Mouse (Mus musculus): Measurements from ENCODE around the gene Ccdc96.

Gene Ccdc96

DNA sequence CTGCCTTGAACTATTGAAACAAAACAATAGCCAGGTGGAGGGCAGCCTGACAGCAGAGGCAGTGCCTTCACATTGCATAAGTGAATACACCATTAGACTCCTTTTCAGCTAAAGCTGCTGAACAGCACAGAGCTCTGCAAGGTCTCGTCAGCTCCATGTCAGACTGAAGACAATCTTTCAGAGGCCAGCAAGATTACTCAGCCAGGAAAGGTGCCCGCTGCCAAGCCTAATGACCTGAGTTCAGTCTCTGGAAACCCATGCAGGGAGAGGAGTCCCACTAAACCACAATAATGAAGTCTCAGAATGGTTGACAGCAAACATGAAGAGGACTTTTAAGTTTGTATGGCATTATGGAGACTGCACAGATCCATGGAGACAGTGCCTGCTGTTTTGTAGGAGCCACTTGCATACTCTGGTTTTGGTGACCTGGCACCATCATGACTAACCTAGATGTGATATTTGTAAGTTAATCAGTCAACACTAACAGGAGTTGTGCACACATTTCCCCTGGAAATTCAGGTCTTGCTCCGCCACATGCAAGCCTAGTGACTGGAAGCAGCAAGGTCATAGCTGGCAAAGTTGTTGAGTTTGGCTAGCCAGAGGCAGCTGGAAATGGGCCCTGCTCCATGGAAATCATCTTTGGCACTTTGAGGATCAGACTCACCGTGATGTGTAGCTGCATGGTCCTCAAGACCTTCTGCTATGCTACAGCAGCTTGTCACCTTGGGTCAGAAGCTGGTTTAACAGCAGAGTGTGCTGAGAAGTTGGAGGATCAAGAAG is 11.3 kb upstream of the Ccdc96 start:
- in situ Hi-C loops (cut with MboI, MseI): no loop called here

DNA sequence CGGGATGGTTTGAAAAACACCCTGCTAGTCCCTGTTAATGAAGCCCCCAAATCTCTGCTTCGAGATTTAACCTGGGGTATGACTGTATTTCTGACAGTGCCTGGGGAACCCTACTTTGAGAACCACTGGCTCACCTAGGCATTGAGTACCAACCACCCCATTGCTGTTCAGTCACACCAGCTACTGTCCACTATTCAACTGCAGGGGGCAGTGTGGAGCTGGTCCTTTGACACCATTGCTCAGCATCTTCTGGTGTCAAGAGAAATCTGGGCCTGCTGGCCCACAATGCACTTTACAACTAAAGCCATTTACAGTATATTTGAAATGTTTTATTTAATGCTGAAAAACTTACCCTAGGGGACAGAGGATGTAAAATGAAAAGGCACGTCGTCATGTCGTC is 10.1 kb upstream of the Ccdc96 start:
- in situ Hi-C loops (cut with MboI, MseI): no loop called here

DNA sequence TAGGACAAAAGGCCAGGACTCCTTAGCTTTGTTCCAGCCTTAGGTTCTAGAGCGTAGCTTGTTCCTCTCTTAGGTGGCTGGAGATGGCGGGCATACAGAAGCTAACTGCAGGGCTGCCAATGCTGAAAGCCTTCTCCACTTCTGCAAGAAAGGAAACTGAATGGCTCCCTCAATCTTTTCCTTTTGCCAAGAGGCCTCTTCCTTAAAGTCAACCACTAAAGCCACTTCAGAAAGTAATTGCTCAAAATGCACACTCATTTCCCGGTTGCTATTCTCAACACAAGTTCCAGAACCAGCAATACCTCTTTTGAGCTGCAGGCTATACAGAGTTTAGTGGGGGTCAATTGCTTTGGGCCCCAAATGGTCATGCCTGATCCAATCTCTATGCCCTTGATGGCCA is 6.9 kb upstream of the Ccdc96 start:
- in situ Hi-C loops (cut with MboI, MseI): no loop called here

DNA sequence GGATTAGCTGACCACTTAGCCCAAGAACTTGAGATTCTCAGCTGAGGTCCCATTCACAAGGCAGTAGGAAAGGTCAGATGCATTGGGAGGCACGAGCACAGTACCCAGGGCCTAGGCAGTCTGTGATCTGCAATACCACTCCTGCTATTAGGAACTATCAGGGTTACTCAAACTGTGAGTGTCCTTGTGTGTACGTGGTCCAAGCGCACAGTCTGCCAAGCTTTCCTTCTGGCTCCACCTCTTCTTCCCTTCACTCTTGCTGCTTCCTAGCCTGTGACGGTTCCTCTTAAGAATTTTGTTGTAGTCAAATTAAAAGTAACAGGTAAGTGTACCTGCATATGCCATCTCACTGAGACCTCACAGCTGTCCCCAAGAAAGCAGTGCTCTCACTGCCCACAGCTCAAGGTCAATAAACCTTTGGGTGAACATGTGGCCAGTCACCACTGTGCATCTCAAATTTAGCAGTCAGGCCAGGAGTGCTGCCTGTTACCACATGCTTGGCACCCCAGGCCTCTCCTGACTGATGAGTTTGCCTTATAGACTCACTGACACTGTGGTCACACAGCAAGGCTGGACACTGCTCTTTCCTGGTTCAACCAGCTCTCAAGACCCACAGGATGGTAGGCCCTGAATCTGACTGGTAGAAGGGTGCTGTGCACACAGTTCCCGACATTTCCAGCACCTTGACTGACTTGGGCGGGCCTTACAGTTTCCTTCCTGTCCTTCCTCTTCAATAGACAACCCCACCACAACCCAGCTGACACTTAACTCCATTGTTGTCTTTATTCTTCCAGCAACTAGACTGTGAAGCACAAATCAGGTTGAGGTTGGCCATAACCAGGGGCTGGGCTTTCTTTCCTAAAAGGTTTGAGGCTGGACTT is 5.6 kb upstream of the Ccdc96 start:
- in situ Hi-C loops (cut with MboI, MseI): no loop called here

DNA sequence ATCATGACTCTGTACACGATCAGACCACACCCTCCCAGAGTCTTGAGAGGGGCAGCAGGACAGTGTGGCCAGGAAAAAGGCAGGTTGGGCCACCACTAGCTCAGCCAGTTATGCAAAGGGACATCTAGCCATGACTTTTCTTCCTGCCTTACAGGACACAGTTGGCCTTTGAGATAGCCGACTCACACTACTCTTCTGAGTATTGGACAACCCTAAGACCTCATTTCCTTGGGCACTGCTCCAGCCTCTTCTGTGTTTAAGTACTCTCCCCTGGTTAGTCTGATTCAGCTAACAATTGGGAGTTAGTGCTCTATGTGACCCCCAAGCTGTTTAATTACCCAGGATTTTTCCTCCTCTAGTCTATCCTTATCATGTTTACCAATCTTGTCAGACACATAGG is 4.7 kb upstream of the Ccdc96 start:
- in situ Hi-C loops (cut with MboI, MseI): loop anchor here (5.0 kb wide), 1 partner anchor 103 kb away; no protein-coding TSS in a partner anchor

DNA sequence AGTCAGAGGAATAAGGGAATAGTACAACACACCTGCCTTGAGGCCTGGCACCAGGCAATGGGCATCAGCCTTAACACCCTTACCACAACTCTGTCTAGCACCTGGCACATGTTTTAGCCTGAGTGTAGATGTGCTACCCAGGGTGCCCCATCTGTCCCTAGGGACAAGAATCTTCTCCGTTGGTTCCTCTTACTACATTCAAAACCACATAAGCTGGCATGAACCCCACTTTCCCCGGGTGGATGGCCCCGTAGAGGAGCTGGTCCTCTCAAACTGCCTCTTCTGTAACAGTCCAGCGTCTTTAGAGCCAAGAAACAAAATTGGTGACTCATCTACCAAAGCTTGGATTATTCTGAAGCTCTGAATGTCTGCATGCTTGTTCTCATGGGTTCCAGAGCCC is 4.0 kb upstream of the Ccdc96 start:
- in situ Hi-C loops (cut with MboI, MseI): loop anchor here (5.0 kb wide), 1 partner anchor 102 kb away; no protein-coding TSS in a partner anchor

DNA sequence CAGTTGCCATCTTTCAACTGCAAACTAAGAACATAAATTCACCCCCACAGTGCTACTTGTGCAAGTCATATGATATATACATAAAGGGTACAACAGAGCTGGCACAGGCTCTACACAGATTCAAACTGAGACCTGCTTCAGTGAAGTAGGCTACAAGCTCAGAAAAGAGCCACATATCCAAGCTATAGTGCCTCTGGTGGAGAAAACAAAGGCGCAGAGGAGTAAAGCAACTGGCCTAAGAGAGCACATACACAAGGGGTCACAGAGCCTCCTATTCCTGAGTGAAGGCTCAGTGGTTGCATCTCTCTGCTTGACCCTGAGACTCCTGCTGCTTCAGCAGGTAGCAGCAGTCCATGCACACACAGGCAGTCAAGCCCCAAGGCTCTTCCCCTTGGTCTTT is 3.3 kb upstream of the Ccdc96 start:
- in situ Hi-C loops (cut with MboI, MseI): loop anchor here (5.0 kb wide), 1 partner anchor 101 kb away; no protein-coding TSS in a partner anchor

DNA sequence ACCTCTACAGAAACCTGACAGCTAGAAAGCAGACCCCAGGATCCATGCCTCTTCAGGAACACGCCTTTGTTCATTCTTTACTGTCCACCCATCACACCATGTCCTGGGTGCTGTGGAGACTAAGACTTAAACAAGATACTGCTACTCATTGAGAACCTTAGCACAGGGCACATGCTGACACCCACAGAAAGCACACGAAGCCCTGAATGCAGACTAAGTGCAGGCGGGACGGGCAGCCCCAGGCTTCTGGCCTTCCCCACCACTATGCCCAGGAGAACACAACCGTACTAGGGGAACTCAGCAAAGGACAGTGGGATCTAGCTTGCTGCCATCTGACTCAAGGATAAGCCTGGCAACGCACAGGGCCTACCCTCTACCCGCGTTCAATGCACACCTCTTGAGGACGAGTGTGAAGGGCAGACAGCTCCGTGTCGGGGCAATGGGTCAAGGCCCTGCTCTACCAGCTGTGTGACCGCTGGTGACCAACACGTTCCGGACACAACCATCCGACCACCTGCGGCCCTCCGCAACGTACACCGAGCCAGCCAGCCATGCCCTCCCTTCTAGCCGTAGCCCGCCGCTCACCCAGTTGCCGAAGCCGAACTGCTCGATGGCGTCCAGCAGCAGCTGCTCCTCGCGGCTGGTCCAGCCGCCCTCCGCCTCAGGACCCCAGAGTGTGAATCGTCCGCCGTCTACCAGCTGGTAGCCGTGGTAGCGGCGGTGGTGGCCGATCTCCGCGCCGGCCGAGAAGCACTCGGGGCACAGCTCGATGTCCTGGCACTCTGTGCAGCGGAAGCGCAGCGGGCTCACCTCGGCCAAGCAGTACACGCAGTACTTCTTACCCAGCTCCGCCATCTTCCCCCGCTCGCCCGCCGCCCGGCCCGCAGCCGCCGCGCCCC is 936 bp upstream of the Ccdc96 start:
- in situ Hi-C loops (cut with MboI, MseI): loop anchor here (5.0 kb wide), 1 partner anchor 99 kb away; no protein-coding TSS in a partner anchor

DNA sequence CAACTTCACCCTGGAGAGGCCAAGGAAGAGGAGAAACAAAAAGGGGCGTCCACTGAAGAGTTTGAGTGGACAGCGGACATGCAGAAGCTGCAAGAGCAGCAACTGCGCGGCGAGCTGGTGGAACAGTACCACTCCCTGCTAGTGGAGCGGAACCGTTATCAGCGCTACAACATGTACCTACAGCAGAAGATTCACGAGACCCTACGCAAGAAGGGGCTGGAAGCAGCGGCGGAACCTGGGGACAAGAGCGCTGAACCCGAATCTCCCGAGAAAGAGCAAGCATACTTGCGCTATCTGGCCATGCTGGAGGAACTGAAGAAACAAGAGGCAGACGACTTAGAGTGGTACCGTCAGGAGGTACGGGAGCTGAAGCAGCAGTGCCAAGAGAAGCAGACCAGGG is 918 bp downstream of the Ccdc96 start:
- in situ Hi-C loops (cut with MboI, MseI): no loop called here

DNA sequence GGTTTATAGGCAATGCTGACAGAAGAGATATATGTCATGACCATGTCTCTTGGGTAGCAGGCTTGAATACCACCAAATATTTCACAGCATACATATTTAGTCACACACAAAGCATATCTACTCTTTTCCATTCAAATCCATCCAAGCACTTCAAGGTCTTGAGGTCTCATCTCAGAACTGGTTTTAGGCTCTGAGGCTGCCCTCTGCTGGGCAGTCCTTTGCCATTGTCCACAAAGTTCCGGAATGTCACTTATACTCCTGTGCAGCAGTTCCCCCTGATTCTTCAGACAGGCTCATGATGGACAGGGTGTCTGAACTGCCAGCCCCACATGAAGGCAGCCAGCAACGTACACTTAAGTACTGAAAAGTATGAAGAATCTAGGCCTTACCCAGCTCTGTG is 4.8 kb downstream of the Ccdc96 start:
- in situ Hi-C loops (cut with MboI, MseI): no loop called here

DNA sequence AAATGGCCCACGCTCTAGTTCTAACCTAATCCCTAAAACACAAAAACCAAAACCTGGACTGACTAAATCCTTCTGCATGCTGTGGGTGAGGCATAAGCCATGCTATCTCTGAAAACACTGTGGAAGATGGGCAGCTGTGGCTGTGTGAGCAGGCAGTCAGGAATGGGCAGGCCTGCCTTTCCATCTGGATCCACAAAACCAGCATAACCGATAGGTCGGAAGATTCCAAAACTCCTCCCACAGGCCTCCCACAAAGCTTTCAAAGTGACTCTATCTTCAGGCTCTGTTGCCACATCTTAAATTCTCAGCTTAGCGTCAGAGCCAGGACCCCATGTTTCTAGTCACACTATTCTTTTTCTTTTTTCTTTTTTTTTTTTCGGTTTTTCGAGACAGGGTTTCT is 9.5 kb downstream of the Ccdc96 start:
- in situ Hi-C loops (cut with MboI, MseI): no loop called here

DNA sequence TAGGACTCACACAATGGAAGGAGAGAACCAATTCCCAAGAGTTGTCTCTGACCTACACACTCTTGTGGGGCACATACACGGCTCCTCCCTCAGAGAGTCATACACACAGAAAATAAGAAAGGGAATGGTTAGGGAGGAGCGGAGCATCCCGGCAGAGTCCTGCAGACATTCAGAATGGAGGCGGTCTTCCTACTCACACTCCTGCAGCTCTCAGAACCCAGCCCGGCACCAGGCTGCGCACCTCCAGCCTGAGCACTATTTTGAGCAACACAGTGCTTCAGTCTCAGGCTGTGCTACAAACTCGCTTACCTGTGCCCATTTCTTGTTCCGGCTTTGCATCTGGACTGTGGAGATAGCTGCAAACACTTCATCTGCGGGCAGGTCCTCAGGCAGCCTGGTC is 10.3 kb downstream of the Ccdc96 start:
- in situ Hi-C loops (cut with MboI, MseI): no loop called here

DNA sequence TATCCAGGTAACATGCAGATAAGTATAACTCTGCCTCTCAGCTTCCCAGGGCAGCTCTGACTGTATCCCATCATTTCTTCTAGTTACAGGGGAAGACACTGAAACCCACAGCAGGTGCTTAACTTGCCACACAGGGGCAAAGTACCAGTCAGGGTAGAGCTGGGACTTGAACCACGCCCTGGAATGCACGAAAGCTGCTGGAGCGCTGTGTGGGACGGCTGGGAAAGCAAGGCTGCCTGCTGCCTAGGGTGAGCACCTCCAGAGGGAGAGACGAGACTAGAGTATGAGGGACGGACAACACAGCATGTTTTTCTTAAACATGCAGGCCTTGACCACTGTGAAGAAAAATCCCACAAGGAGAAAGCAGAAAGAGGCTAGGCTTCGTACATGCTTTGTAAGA is 20.8 kb downstream of the Ccdc96 start:
- in situ Hi-C loops (cut with MboI, MseI): no loop called here

DNA sequence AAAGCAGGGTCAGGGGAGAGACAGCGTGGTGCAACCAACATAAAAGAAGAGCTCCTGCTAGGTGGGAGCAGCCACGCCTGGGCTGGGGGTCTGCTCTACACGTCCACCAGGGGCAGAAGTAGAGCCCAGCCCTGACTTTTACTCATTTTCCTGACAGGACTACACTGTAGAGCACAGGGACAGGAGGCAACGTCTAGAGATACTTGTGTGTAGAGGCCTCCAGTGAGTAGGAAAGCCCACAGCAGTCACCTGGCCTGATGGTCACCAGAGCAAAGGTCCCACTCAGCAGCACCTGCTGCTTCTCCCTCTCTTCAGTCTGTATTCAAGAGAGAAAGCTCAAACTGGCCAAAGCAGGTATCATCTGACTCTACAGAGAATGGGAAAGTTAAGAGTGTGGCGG is 21.3 kb downstream of the Ccdc96 start:
- in situ Hi-C loops (cut with MboI, MseI): no loop called here

DNA sequence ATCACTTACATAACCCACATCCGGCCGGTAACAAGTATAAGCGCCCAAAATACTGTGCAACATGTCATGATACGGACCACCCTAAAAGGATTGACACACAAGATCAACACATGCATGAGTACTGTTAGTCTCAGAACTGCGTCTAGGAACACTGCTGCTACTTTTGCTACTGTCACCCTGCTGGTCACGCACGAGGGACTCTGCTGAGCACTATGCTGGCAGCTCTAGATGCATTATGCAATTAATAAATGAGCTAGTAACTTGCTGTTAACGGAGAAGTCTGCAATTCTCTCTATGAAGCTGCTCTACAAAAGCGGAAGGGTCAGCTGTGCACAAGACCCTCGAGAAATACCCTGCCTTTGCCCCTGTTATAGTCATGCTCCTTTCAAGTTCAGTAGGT is 24.0 kb downstream of the Ccdc96 start:
- in situ Hi-C loops (cut with MboI, MseI): no loop called here

DNA sequence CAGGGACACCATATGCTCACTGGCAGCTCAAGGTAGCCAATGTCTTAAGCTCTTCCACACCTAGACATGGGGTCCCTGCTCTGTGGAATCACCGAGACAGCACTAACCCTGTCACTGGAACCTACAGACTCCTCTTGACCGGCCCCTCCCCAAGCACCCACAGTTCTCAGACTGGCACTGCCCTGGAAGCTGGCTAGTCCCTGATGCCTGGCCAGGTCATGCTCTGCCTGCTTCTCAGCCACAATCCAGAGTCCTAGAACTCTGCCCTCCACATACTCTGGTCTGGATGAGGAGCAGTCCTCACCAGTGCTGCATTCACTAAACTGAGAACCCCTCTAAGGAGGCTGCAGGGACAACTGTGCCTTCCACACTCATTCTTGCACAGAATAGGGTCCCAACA is 26.6 kb downstream of the Ccdc96 start:
- in situ Hi-C loops (cut with MboI, MseI): no loop called here

DNA sequence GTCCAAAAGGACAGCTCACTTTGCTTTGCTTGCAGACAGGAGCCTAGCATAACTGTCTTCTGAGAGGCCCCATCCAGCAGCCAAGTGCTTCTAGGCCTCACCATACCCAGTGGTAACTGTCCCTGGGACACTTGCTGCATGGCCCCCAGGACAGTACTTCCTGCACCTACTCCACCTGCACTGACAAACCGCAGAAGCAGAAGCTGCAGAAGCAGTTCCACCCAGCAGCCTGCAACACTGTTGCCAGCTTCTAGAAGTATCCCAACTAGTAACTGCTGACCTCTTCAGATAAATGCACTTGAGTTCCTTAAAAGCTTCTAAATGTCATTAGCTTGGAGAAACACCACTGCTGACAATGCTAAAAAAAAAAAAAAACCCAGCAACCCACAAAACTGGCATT is 30.7 kb downstream of the Ccdc96 start:
- in situ Hi-C loops (cut with MboI, MseI): no loop called here

DNA sequence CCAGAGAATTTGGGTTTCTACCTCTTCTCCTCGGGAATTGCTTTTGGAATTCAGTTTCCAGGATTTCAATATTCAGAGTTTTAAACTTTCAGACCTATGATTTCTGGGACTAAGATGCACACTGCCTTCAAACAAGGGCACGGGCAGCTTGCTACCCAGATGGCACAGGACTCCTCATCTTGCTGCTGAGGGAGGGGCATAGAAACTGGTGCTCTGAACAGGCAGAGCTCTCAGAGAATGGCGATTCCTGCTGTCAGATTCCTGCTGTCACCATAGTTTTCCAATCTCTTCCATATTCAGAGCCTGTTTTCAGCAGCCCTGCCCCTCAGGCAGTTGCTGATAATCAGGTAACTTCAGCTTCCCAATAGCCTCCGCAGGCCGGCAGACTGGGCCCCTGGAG is 31.2 kb downstream of the Ccdc96 start:
- in situ Hi-C loops (cut with MboI, MseI): no loop called here

DNA sequence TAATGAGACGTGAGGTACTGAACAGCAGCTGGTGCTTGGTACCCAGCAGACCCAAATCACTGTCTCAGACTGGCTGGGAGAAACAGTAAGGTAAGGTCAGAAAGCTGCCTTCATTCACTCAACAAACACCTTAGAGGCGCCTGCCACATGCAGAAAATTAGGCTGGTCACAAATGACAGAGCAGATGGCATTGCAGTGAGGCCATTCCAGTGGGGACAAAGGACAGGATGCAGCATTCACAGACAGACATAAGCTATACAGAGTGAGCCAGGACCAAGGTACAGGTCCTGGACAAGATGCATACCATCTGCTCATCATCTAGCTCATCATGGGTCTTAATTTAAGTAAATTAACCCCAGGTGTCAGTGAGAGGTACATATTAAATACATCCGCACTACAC is 33.2 kb downstream of the Ccdc96 start:
- in situ Hi-C loops (cut with MboI, MseI): no loop called here

DNA sequence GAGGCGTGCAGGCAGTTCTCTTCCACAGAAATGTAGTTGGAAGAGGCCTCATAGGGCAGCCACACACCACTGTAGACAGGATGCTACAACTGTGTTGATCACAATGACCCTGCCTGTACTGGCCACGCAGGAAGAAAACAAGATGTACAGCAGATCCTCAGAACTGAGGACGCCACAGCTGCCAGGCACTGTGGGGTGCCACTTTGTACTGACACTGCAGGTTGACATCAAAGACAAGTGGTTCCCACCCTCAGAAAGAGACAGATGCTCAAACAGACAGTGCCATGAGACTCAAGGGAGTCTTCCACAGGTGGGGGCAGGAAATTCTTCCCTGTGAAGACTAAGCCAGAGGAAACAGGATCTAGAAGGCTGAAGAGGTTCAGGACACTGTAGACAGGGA is 35.4 kb downstream of the Ccdc96 start:
- in situ Hi-C loops (cut with MboI, MseI): no loop called here

DNA sequence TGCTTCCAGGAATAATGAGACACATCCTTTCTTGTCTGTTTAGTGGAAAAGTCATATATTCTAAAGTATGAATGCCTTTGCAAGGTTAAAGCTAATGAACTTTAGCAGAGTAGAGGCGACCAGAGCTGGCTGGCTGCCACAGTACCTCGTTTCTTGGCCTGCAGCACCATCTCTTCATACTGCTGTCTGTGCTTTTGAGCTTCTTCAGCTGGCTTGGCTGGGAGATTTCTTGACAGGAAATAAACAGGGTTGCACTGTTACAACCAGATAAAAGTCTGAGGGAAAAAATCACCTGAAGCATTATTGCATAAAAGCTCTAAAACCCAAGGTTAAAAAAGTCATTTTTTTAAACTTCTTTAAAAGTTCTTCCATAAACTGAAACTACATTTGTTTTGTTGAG is 38.4 kb downstream of the Ccdc96 start:
- in situ Hi-C loops (cut with MboI, MseI): no loop called here

DNA sequence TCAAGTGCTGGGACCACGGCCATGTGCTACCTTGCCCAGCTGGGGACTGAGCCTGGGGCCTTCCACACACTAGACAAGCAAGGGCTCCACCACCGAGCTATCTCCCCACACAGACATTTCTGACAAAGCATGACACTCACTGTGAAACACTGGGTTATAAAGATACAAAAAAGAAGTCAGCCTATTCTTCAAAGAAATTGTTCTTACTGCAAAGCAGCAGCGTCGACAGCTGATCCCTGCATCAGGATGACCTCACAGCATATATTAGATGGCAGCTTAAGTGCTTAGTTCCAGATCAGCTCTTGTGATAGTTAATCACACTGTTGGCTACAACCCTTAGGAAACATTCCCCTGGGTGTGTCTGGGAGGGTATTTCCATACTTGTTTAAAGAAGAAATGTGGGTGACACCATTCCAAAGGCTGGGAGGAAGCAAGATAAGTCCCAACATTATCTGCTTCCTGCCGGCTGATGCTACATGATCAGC is 38.9 kb downstream of the Ccdc96 start:
- in situ Hi-C loops (cut with MboI, MseI): no loop called here
